Mouse (Mus musculus) stomach, postnatal 0 days (tissue): ENCODE measurements at regions not wholly inside any gene's neighbourhood (a gene's known extent, or its start where the extent isn't known, plus 50 kb on each side); places are given as distances from the start of the nearest gene placed in this dataset.

Experiments
- CTCF ChIP-seq: IDR thresholded peaks from 2 replicates; pipeline ENCODE4 v1.5.1; 2016; ENCODE audit warnings: antibody characterized with exemption, low read depth, mild to moderate bottlenecking, moderate library complexity
- EP300 ChIP-seq: optimal IDR thresholded peaks from 2 replicates; pipeline ENCODE3; 2016; ENCODE audit warnings: antibody characterized with exemption

- TF ChIP-seq CTCF (no peak), EP300 (no peak)
Measured at GRCm38 (mm10) chr9:52376914-52377313, 208.5 kb upstream of the Zc3h12c start.
